Mouse (Mus musculus) forebrain, embryonic 13.5 days (tissue): ENCODE results near the gene Zfp974. TPM values are rescaled to one million over a fixed set of nuclear protein-coding genes. Genes with fewer than 3 reads are reported as not detected.
A peak's percentile ranks its signal among the peaks of the same experiment; 100 is the strongest.

Source experiments
- ATAC-seq: fragments of 200-750 bp; cut with Nextera tagmentation; 2 replicates; pipeline ENCODE4 v1.8.0; 2017
- H3K27ac ChIP-seq: fragments of 300-500 bp; sonication (generic); 2 replicates; pipeline ENCODE4 v1.5.1; 2015; ENCODE audit warnings: inconsistent platforms, mild to moderate bottlenecking, moderate library complexity
- H3K27me3 ChIP-seq: fragments of 300-500 bp; sonication (generic); 2 replicates; pipeline ENCODE4 v1.6.1; 2015; ENCODE audit warnings: mild to moderate bottlenecking, inconsistent platforms
- H3K36me3 ChIP-seq: fragments of 300-500 bp; sonication (generic); 2 replicates; pipeline ENCODE4 v1.6.1; 2015; ENCODE audit warnings: mild to moderate bottlenecking, inconsistent platforms; ENCODE audit not compliant: poor library complexity, severe bottlenecking
- H3K4me1 ChIP-seq: fragments of 300-500 bp; sonication (generic); 2 replicates; pipeline ENCODE4 v1.6.1; 2015; ENCODE audit warnings: inconsistent platforms
- H3K4me2 ChIP-seq: fragments of 300-500 bp; sonication (generic); 2 replicates; pipeline ENCODE4 v1.6.1; 2015; ENCODE audit warnings: inconsistent platforms, mild to moderate bottlenecking, moderate library complexity
- H3K4me3 ChIP-seq: fragments of 300-500 bp; sonication (generic); 2 replicates; pipeline ENCODE4 v1.5.1; 2015; ENCODE audit warnings: mild to moderate bottlenecking, inconsistent platforms
- H3K9ac ChIP-seq: fragments of 300-500 bp; sonication (generic); 2 replicates; pipeline ENCODE4 v1.6.1; 2015; ENCODE audit warnings: mild to moderate bottlenecking, inconsistent platforms
- H3K9me3 ChIP-seq: fragments of 300-500 bp; sonication (generic); replicated peaks from 2 replicates; pipeline ENCODE4 v1.6.1; 2016; ENCODE audit warnings: inconsistent platforms
- WGBS: fragments of 180-500 bp; shearing (Covaris S2); methylation state at CpG from one replicate; pipeline ENCODE4 v1.1.7; 2015; 5-methylcytosine and 5-hydroxymethylcytosine counted together
- polyA plus RNA-seq: library from polyadenylated mRNA; unstranded; fragments of >200 nt; fragmentation: Nextera tagmentation; extraction: Ambion mirVana; gene quantifications from 2 replicates; pipeline ENCODE4 v1.2.1, GENCODE M21; 2015

The Zfp974 gene
- polyA plus RNA-seq, 1 experiment from 2014 or later, result 14.9 TPM

DNA sequence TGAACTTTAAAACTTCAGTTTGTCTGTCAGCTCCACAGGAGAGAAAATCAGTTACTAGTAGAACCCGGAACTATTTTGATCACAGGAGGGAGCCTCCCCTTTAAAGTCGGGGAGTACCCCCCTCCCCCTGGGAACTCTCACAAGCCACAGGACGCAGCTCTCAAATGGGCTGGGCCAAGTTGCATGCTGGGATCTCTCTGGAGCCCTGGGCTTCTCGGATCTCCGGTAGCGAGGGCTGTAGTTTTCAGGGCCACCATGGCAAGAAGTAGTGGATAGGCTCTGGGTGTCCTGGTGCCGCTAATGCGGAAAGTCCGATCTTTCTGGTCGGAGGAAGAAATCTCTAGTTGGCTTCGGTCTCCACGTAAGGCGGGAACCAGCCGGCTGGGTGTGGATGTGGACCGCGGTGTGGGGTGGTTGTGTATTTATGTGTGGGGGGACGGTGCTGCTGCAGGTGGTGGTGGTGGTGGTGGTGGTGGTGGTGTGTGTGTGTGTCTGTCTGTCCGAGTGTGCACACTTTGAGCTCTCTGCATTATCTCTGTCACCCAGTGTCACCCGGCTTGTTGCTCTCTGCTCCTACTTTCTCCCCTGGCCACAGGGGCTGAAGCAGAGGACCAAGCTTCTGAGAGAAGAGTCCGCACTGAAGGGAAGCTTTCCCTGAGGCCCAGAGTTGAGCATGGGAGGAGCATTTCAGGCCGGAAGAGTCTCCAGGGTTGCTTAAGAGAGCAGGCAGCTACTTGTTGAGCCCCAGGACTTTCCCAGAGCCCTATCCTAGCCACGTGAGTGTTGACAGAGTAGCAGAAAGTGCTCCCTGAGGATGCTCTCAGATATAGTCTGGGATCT, 68.6 kb downstream of the Zfp974 start:
- Histone ChIP-seq H3K9ac (peak overlapping the region; percentile 72), H3K36me3 (peaks cover 27% of the 10 kb centered on the region), H3K27ac (no peak overlapping the region), H3K27me3 (no peaks in the 10 kb centered on the region), H3K9me3 (no peaks in the 10 kb centered on the region), H3K4me3 (peak overlapping the region; percentile 57), H3K4me2 (peak overlapping the region; percentile 80), H3K4me1 (peaks cover 16% of the 10 kb centered on the region)
- peak; percentile 87 for ATAC-seq
- under 1% methylated on average over 21 of the region's 22 CpGs for WGBS

DNA sequence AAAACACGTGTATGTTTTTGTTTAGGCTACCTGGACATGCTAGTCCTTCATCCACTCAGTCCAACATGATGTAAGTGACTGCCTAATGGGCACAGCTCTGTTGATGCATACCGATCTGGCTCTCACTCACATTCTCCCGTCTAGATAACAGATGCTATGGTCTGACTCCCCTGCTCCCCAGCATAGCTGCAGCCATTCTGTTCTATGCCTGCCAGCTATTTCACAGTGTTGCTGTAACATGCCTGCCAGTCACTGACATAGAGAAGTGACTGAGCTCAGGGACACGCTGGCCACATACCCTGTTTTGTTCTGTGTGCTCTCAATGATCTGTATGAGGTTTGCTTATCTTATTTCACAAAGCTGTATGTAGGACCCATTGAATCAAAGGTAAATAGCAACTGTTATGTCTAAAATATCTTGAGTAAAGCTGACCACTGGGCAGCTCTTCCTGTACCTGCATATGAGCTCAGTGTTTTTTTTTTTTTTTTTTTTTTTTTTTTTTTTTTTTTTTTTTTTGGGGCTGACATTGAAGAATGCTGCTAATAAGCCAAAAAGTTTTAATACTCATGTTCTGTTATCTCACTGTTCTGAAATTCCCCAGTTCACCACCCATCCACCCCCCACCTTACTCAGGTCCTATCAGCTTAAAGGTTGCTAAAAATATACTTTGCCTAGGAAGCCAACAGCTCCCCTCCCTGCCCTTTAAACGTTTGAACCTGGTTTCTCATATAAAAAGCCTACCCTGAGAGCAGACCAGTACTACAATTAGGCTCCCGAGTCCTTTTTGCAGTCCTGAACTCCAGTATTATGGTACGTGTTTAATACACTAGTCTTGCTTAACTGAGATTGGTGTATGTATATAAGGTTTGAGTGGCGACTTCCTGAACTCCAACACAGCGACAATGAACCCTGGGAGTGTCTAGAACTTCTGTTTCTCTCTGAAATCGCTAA, 69.7 kb downstream of the Zfp974 start:
- 30% methylated on average over 10 of the region's 10 CpGs for WGBS
- Histone ChIP-seq H3K36me3 (peaks cover 33% of the 10 kb centered on the region), H3K4me1 (peaks cover 16% of the 10 kb centered on the region), H3K27me3 (no peaks in the 10 kb centered on the region), H3K4me2 (peak overlapping the region; percentile 80), H3K4me3 (peak overlapping the region; percentile 57), H3K27ac (no peak overlapping the region), H3K9ac (peak overlapping the region; percentile 72), H3K9me3 (no peaks in the 10 kb centered on the region)
- ATAC-seq, result no peak

Other genes with a start within 250 kb of the Zfp974 start
- gene Zfp607b, start 240.1 kb downstream of the Zfp974 start, polyA plus RNA-seq, result 10.8 and 12.3 TPM in 2 replicates
- 116 and 129 TPM in 2 replicates for gene Zfp60, start 198.1 kb downstream of the Zfp974 start, polyA plus RNA-seq
- 2.9 and 3.2 TPM in 2 replicates for gene Zfp626, start 122.3 kb downstream of the Zfp974 start, polyA plus RNA-seq
- 10.1 and 11.1 TPM in 2 replicates for gene Zfp59, start 90.9 kb downstream of the Zfp974 start, polyA plus RNA-seq
- gene Zfp607a, start 71.9 kb downstream of the Zfp974 start, polyA plus RNA-seq, result 2.3 and 2.4 TPM in 2 replicates
- gene Zfp780b, start 49.7 kb upstream of the Zfp974 start, polyA plus RNA-seq, result 28.7 and 29.0 TPM in 2 replicates
- gene Zfp850, start 84.7 kb upstream of the Zfp974 start, polyA plus RNA-seq, result 5.2 and 7.1 TPM in 2 replicates
- gene Psmc4, start 120.6 kb upstream of the Zfp974 start, polyA plus RNA-seq, result 389 and 404 TPM in 2 replicates
- 0.06 and 0.15 TPM in 2 replicates for gene Fcgbp, start 141.8 kb upstream of the Zfp974 start, polyA plus RNA-seq
- gene 9530053A07Rik, start 200.0 kb upstream of the Zfp974 start, polyA plus RNA-seq, result 0.10 and 0.14 TPM in 2 replicates
- gene Fbl, start 240.2 kb upstream of the Zfp974 start, polyA plus RNA-seq, result 114 and 132 TPM in 2 replicates